Mouse (Mus musculus) hematopoietic stem cell, adult 5-6 weeks (primary cell): ENCODE results near the gene Tmem151b. TPM values are rescaled to one million over a fixed set of nuclear protein-coding genes. Genes with fewer than 3 reads are reported as not detected.

ENCODE experiments used
- ATAC-seq, 2 experiments: fragments of 125-278 bp in 1 of 2; replicated peaks in 1 of 2; 2 replicates each; pipeline ENCODE4 v1.8.0; 2016 to 2017; ENCODE audit warnings: inconsistent platforms in 2 of 2, mild to moderate bottlenecking in 2 of 2, moderate number of reproducible peaks in 2 of 2, low read depth in 1 of 2, moderate TSS enrichment in 1 of 2; ENCODE audit not compliant: low FRiP score in 2 of 2, poor library complexity in 2 of 2, severe bottlenecking in 2 of 2, insufficient read depth in 1 of 2, low TSS enrichment in 1 of 2
- total RNA-seq: library from RNA; stranded (forward); fragments of 172-1452, 232-1000 nt; gene quantifications from 2 replicates; pipeline ENCODE4 v1.2.3, GENCODE M21; 2017

The Tmem151b gene
- 0.25 TPM in 2 replicates for total RNA-seq

DNA sequence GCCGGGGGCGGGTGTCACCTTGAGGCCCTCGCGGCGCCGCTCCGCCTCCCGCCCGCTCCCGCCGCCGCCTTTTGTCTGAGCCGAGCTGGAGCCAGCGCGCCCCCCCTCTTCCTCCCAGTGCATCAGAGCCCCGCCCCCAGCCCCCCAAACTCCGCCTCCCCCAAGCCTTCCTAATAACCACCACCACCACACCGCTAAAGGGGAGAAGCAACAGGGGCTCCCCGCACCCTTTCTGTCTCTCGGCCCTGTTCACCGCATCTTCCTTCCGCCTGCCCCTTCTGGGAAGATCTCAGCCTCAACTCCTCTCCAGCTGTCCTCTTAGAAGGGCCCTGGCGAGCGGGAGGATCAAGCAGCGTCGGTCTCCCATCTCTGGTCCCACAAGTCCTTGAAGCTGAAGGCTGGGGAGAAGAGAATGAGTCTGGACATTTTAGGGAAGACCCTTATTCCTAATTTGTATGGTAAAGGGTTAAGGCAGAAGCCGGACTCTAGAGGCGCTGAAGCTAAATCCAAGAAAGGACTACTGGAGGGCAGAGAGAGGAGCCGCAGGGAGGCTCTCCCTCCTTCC is at the start of gene Tmem151b:
Gene Tmem151b, minus strand, starts transcription at position 61 of the 565 bp plus-strand sequence.
- ATAC-seq: no peak

DNA sequence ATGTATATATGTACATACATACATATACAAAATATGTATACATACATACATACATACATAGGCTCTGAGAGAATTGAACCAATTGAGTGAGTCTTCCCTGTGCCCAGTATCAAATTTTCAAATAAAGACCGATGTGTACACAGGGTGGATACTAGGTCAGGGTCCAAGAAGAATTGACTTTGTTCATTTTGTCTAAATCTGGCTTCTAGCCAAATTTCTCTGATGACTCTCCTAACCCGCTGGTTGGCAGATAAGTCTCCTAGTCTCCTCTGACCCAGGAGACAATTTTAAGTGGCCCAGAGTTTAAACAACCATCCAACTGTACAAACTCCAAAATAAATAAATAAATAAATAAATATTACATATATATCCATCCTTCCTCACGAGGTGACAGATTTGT is 49.4 kb upstream of the Tmem151b start:
- ATAC-seq: no peak

DNA sequence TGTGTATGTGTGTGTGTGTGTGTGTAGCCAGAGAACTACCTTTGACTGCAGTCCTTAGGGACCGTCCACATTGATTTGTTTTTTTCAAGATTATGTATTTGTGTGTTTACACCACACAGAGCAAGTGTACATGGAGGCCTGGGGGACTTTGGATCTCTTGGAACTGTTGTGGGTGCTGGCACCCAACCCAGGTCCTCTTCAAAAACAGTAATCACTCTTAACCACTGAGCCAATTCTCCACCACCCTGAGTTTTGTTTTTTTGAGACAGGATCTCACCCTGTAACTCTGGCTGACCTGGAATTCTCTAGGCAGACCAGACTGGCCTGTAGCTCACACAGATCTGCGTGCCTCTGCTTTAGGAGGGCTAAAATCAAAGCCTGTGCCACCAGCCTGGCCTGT is 48.9 kb upstream of the Tmem151b start:
- ATAC-seq: no peak

DNA sequence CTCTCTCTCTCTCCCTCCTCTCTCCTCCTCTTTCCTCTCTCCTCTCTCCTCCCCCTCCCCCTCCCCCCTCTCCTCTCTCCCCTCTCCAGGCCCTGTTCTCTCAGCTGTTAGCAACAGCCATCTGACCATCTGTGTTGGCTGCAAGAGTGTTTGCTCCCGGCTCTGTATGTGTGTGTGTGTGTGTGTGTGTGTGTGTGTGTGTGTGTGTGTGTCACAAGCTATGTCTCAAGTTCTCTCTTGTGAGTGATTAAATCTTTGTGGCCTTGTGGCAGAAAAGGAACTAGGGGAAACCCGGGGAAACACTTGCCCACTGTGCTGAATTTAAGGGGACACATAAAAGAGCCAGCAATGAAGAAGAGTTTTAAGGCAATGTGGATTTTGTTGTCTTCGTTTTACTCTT is 48.3 kb upstream of the Tmem151b start:
- peak in 1 of 2 experiments; percentile 33; a peak in 1 of 4 replicates for ATAC-seq

DNA sequence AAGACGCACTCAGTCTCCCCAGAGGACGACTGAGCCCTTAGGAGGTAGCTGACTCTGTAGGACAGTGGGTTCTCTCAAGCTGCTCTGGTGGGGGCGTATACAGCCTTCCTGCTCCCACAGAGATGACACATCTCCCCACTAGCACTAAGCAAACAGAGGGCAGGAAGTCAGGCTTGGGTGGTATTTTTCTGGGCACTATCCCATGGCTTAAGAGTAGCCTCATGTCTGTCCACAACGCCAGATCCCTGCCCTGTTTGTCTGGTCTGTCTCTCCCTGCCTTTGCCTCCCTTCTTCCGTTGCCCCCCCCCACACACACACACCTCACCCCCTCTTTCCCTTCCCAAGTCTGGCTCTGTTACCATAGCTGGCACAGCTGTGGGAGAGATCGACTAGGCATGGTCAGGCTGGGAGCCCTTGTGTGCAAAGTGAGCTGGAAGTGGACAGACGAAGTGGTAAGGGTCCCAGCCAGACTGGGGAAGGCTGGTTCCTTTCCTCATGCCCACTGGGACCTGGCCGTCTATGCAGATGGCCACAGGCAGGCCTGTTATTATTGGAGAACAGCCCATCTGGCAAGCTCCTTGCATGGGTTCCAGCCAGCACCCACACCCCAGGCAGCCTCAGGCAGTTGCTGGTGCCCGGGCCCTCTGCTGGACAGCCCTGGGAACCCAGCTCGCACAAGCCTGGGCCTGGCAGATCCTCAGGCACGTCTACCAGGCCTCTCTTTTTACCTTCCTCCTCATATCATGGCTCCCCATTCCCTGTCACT is 47.3 kb upstream of the Tmem151b start:
- ATAC-seq: peak; percentile 66 to 72

DNA sequence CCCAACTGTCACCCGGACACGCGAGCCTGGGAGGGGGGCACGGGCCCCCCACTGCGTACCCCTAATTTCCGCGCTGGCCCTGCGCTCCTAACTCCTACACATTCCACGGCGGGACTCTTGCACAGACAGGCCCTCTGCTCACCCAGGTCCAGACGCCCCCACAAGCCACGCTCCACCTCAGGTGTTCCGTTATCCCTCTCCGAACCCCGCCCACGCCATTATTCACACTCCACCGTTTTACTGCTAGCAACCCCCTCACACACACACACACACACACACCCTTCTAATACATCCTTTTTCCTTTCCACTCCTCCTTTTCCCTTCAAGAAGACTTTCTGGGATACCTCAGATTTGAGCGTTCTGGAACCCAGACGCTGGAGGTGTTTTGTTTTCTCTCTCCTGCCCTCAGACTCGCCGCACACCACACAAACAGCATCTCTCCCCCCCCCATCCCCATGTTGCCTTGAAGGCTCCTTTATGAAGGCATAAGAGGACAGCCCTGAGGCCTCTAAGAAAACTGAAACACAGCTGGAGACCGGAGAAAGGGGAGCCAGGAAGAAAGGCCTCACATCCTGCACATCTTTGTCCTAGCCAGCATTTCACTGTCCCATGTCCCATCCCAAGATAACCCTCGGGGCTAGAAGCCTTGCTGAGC is 46.4 kb upstream of the Tmem151b start:
- no peak for ATAC-seq

DNA sequence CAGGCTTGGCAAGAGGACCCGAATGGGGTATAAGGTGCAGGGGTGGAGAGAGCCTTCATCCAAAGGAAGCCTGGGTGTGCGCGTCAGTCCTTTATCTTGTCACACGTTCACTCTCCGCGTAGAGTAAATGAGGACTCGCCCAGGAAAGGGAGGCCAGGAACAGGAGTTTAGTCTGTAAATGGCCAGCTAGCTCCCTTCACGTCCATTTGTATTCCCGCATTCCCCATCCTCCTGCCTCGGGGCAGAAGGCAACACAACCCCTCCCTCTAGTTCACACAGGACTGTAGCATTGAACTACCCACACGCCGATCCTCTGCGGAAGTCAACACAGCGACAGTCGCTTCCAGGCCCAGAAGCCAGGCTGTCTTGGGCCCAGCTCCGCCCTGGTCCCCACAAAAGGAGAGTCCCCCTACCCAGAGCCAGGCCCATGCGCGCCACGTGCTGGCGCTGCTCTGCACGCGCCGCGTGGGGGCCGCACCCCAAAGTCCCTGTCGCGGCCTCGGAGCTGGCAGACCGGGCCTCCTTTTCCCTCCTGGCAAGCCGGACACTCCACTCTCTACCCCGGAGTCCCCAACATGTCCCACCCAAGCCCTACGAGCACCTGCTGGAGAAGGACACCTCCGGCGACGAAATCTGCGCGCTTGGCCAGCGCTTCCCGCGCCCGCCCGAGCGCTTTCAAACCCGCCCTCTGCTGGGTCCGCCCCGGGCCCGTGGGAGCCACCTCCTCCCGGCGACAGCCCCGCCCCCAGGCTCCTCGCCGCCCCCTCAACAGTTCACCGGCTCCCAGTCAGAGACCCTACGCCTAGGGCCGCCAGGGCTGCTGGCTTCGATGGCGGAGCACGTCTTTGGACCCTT is 45.6 kb upstream of the Tmem151b start:
- ATAC-seq: peak; percentile 41 to 42; a peak in 3 of 4 replicates

DNA sequence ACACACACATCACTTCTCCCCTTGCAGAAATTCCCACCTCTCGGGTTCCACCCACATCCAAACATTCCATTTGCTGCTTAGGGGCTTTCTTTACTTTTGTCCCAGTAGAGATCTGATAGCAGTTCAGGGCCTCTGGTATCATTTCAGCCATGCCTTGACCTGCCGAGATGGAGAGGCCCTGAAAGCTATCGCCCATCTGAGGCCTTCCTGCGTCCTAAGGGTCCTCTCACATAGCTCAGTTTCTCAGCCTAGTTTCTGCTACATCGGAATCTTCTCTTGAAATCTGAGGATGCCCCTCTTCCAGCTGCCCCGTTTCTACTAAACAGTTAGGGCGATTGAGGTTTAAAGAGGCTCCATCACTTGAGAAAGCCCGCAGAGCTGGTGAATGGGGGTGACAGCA is 44.7 kb upstream of the Tmem151b start:
- no peak for ATAC-seq

DNA sequence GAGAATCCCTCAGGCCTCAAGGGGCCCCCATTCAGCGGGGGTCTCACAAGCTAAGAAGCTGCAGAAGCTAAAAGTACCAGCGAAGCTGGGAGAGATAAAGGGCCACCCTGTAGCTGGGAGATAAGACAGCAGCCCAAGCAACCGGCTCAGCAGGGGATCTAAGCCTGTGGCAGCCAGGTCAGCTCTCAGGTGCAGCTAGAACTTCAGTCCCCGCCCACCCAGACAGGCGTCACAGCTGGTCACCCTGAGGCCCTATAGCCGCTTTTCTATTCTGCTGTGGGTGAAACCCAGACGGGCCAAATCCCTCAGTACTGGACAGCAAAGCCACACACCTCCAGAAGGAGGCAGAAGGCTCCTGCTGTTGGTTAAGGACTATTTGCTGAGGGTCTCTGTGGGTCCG is 44.0 kb upstream of the Tmem151b start:
- ATAC-seq: no peak

DNA sequence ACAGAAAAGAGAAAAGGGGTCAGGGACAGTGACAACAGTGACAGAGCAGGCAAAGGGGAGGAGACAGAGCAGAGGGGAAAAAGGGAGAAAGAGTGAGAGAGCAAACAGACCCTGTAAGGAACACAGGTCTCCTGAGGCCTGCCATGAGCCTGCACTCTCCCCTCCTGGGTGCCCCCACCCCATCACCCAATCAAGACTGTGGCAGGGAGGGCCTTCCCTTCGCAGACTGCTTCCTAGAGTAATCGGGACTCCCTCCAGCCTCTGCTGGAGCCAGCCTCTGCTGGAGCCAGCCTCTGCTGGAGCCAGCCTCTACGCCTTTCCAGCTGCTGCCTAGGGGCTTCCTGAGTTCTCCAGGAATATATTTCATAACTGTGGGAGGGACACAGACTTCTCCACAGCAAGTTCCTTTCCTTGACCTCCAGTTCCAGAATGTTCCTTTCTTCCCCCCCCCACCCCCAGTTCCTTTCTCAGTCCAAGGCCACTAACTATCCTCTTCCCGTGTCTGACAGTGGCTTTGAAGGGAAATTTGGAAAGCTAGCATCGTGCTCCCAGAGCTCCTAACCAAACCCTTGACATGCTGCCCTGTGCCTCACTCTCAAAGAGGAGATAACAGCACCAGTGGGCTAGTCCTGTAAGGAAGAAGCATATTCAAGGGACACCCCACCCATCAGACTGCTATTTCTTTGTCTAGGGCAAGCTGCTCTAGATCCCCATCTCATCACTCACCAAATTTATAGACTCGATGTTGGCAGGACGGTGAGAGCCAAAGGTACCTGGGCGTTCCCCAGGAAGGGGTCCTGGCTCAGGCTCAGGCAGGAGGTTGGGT is 43.3 kb upstream of the Tmem151b start:
- ATAC-seq: no peak

DNA sequence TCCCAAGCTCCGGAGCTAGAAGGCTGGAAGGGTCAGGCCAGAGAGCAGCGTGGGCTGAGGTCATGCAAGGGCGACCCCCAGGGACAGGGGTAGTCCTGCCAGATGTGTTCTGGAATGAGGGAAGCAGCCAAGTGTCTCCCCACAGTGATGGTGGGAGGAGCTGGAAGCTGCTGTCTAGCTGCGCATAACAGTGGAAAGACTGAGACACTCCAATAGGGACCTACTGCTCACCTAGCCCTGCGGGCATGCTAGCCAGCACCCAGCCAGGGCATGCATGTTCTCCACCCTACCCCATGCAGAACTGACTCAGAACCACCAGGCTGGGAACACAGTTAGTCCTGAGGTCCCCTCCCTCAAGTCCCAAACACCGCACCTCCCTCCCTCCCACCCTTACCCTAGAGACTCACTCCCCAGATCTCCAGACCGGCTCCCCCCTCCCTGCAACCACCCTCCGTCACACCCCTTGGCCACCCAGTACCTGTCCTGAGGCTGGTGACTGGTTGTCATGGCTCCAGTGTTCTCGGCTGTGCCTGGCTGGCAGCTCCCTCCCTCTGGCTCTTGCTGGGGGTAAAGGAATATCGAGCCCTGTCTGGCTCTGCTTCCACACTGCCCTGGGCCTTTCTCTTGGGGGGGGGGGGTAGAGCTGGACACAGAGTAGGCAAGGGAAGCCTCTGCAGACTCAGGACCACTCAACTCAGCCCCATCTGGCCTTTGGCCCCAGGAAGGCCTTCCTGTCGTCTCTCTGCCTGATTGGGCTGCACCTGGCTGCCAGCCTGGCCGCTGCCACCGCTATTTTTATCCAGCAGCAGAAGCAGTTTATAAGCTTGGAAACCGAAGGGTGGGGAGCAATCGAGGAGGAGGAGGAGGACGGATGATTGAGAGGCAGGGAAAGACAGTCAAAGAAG is 42.5 kb upstream of the Tmem151b start:
- no peak for ATAC-seq

DNA sequence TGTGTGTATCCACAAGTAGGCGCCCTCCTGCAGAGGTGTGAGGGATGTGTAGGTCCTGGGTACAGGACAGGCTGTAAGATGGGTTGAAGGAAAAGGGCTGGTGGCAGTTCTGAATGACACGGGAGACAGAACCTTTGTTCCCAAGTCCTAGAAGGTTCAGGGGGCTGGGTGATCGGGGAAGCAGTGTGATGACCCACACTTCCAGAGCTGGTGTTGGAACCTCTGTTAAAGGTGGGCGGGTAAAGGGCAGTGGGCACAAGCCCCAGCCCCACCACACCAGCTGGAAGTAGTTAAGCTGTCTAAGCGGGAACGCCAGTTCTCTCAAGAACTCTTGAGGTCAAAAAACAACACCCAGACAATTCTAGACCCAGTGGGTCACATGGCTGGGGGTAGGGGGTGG is 40.9 kb upstream of the Tmem151b start:
- no peak for ATAC-seq

DNA sequence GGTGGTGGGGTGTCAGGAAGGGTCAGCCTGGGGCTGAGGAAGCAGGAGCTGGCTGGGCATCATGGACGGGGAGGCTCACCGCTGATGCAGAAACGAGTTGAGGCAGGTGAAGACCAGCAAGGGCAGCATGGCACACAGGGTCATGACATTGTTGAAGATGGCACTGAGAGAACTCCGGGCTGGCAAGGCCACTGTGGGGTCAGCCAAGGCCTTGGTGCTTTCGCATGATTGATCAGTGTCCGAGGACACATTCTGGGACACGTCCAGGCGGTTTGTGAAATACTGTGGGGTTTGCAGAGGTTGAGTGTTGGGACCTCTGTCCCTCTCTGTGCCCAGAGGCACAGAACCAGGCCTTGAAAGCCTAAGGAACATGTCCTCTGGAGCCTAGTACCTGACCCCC is 40.4 kb upstream of the Tmem151b start:
- ATAC-seq: no peak

DNA sequence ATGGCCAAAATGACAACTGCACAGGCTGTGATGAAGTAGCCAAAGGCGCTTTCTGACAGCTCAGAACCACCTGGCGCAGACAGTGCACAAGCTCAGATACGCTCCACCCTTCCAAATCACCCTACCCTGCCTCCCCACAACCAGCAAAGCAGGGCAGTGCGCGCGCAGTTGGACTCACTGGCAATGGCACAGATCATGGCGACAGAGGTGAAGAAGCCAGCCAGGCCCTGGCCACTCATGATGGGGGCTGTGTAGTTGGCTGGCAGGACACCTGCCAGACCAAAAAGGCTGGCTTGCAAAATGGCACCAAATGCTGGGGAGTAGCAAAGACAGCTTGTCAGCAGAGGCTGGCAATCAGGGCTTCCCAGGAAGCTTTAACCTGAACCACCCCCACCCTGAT is 39.8 kb upstream of the Tmem151b start:
- ATAC-seq: no peak

DNA sequence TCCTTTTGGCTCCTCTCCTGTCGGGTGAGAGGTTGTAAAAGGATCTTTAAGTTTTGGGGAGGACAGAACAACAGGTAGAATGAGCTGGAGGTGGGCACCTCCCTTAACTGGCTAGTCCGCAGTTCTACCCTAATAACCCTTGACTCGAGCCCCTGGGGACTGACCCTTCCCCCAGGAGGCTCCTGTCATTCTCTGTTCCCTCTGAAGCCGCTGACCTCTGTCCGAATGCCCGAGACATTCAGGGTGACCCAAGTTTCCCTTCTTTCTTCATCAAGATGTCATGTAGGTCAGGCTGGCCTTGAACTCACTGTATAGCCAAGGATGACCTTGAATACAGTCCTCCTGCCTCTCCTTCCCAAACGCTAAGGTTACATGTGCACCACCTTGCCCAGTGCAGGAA is 38.9 kb upstream of the Tmem151b start:
- ATAC-seq: no peak

DNA sequence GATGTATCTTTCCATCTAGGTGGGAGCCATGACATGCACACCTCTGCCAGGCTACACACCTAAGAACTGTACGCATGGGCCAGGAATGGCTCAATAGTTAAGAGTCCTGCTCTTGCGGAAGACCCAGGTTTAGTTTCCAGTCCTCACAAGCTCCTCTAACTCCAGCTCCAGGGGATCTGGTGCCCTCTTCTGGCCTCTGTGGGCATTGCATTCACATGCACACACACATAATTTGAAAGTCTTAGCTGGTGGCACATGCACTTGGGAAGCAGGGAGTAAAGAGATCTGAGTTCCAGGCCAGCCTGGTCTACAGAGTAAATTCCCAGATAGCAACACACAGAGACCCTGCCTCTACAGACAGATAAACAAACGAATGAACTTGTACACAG is 37.0 kb upstream of the Tmem151b start:
- no peak for ATAC-seq
